In genomic region chr7:68044621-68045020, GRCm38 (mm10) we compare ENCODE assay signal across 20 mouse cellular contexts.
"Had no signal": no experiment of that assay in that cellular context is flagged by ENCODE, and none has a peak within 500 bp of the region (broad histone marks: within the 10 kb centered on the region; RNA-seq: fewer than 3 reads in every experiment).

No protein-coding gene starts in this region.

- DNase-seq: liver, postnatal 0 days; lung, adult 2 months; lung, postnatal 14 days; lung, postnatal 36 days; retina, postnatal 1 day; right cerebral cortex, adult 18-20 months; right cerebral cortex, postnatal 25 days; right cerebral cortex, postnatal 4 days; spleen, adult 18-20 months; thymus, adult 18-20 months; thymus, postnatal 25 days; thymus, postnatal 4 days had no signal

- H3K4me3 ChIP-seq: liver, embryonic 15.5 days; lung, embryonic 15.5 days; megakaryocyte, embryonic 14.5 days; midbrain, embryonic 13.5 days; midbrain, embryonic 15.5 days; neural tube, embryonic 13.5 days; neural tube, embryonic 15.5 days had no signal

- H3K4me1 ChIP-seq: midbrain, embryonic 15.5 days had no signal

- H3K27ac ChIP-seq: liver, embryonic 15.5 days; lung, embryonic 15.5 days; macrophage; midbrain, embryonic 13.5 days; midbrain, embryonic 15.5 days; neural tube, embryonic 13.5 days; neural tube, embryonic 15.5 days had no signal

- H3K27me3 ChIP-seq: liver, embryonic 15.5 days; lung, embryonic 15.5 days; megakaryocyte, embryonic 14.5 days; midbrain, embryonic 13.5 days; midbrain, embryonic 15.5 days; neural tube, embryonic 13.5 days; neural tube, embryonic 15.5 days had no signal

- H3K36me3 ChIP-seq: liver, embryonic 15.5 days; lung, embryonic 15.5 days; midbrain, embryonic 13.5 days; midbrain, embryonic 15.5 days; neural tube, embryonic 15.5 days had no signal
